Mouse (Mus musculus) cerebellum, adult 2 months (tissue): ENCODE data around the gene Mrps7. TPM values are rescaled to one million over a fixed set of nuclear protein-coding genes. Genes with fewer than 3 reads are reported as not detected.
A peak's percentile ranks its signal among the peaks of the same experiment; 100 is the strongest.

Experiments used
- DNase-seq, 2 experiments: peaks; one replicate each; pipeline ENCODE4 v3.0.0; 2021
- H3K27ac ChIP-seq: fragments of 200-500 bp; 2 replicates; pipeline ENCODE4 v1.5.1; 2012; ENCODE audit warnings: low read length, control low read depth, inconsistent platforms; ENCODE audit not compliant: insufficient read depth
- H3K27me3 ChIP-seq: fragments of 200-500 bp; 2 replicates; pipeline ENCODE4 v1.6.1; 2012; ENCODE audit warnings: inconsistent platforms, mild to moderate bottlenecking, low read length, moderate library complexity; ENCODE audit not compliant: control insufficient read depth, insufficient read depth
- H3K4me1 ChIP-seq: fragments of 200-500 bp; 2 replicates; pipeline ENCODE4 v1.6.1; 2011; ENCODE audit warnings: low read length; ENCODE audit not compliant: control insufficient read depth, insufficient read depth
- H3K4me3 ChIP-seq: fragments of 200-500 bp; replicated peaks from 2 replicates; pipeline ENCODE3; 2011; ENCODE audit warnings: mild to moderate bottlenecking, low read depth, low read length, control low read depth; ENCODE audit not compliant: insufficient read depth
- CTCF ChIP-seq: fragments of 200-500 bp; IDR thresholded peaks from 2 replicates; pipeline ENCODE4 v1.5.1; 2011; ENCODE audit warnings: low read depth, mild to moderate bottlenecking, control low read depth, low read length, moderate library complexity, borderline replicate concordance; ENCODE audit not compliant: insufficient read depth
- POLR2A ChIP-seq: fragments of 200-500 bp; IDR thresholded peaks from 2 replicates; pipeline ENCODE4 v1.6.1; 2011; ENCODE audit warnings: low read length, control low read depth, borderline replicate concordance; ENCODE audit not compliant: insufficient read depth
- WGBS: fragments of 180-500 bp; shearing (Covaris S2); methylation state at CpG from one replicate; pipeline ENCODE4 v1.1.7; 2018; 5-methylcytosine and 5-hydroxymethylcytosine counted together
- polyA plus RNA-seq: library from polyadenylated mRNA; depleted of rRNA; stranded (reverse); fragments of >200 nt; gene quantifications from 2 replicates; pipeline ENCODE4 v1.2.3, GENCODE M21; 2012

The Mrps7 gene
- polyA plus RNA-seq, 1 experiment: 55.9 TPM

GRCm38 (mm10) chr11:115628465-115629101 lies 24.9 kb downstream of the Mrps7 start:
- Histone ChIP-seq H3K27me3 (no peaks in the 10 kb centered on the region), H3K4me3 (peak overlapping the region; percentile 25), H3K4me1 (no peaks in the 10 kb centered on the region; the same call in 1 of the 2 replicates), H3K27ac (no peak overlapping the region)
- WGBS: 48% methylated on average over 13 of the region's 13 CpGs
- no peak for DNase-seq
- TF ChIP-seq CTCF (no peak), POLR2A (no peak)

- no peak overlapping the region for H3K4me3 ChIP-seq
- WGBS: 84% methylated on average over 13 of the region's 13 CpGs
- H3K27ac ChIP-seq: no peak overlapping the region
- no peak for TF ChIP-seq CTCF
- no peak for TF ChIP-seq POLR2A
- H3K27me3 ChIP-seq: no peaks in the 10 kb centered on the region
- DNase-seq: no peak
- H3K4me1 ChIP-seq: no peaks in the 10 kb centered on the region; the same call in 1 of the 2 replicates
Measured at GRCm38 (mm10) chr11:115629734-115630531, 26.2 kb downstream of the Mrps7 start.

- no peak overlapping the region for H3K4me3 ChIP-seq
- no peak for DNase-seq
- TF ChIP-seq POLR2A (no peak), CTCF (no peak)
- WGBS: 50% methylated on average over 16 of the region's 16 CpGs
- no peaks in the 10 kb centered on the region; the same call in 1 of the 2 replicates for H3K4me1 ChIP-seq
- no peak overlapping the region for H3K27ac ChIP-seq
- no peaks in the 10 kb centered on the region for H3K27me3 ChIP-seq
Measured at GRCm38 (mm10) chr11:115630532-115631504, 27.1 kb downstream of the Mrps7 start.

DNA sequence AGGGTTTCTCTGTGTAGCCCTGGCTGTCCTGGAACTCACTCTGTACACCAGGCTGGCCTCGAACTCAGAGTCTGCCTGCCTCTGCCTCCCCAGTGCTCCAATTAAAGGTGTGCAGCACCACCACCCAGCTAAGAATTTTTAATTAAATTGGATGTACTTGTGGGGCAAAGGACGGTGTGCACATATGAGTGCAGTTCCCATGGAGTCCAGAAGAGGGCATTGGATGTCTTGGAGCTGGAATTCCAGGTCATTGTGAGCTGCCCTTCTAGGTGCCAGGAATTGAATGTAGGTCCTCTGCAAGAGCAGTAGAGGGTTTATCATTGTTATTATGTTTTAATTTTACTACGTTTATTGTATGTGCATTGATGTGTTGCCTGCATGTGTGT lies 27.8 kb downstream of the Mrps7 start:
- TF ChIP-seq POLR2A (no peak), CTCF (peak; percentile 66)
- H3K27ac ChIP-seq: no peak overlapping the region
- H3K4me3 ChIP-seq: no peak overlapping the region
- H3K27me3 ChIP-seq: no peaks in the 10 kb centered on the region
- H3K4me1 ChIP-seq: no peaks in the 10 kb centered on the region
- 22% methylated on average over 3 of the region's 3 CpGs for WGBS
- peak in 1 of 2 experiments; percentile 42 for DNase-seq

GRCm38 (mm10) chr11:115632247-115632646 lies 28.5 kb downstream of the Mrps7 start:
- H3K4me1 ChIP-seq: no peaks in the 10 kb centered on the region

DNA sequence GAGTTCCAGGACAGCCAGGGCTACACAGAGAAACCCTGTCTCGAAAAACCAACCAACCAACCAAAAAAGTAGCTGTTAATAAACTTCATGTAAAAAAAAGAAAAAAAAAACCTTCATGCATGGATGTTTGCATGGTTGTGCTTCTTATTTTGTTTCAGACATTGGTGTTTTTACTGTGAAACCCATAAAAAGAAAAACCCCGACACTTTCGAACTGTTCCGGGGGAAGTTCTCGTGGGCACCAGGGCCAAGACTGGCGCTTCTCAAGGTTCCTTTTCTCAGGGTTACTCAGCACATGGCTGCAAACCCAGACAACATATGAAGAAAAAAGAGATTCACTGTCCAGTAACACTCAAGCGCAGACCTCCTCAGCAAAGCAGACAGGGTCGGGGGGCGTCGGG lies 29.1 kb downstream of the Mrps7 start:
- DNase-seq: no peak
- Histone ChIP-seq H3K4me1 (no peaks in the 10 kb centered on the region), H3K27ac (no peak overlapping the region), H3K27me3 (no peaks in the 10 kb centered on the region), H3K4me3 (no peak overlapping the region)
- WGBS: 82% methylated on average over 10 of the region's 10 CpGs
- TF ChIP-seq POLR2A: no peak
- no peak for TF ChIP-seq CTCF

More at GRCm38 (mm10) chr11:115632247-115632646, 28.5 kb downstream of the Mrps7 start:
- TF ChIP-seq POLR2A (no peak), CTCF (no peak)
- no peak for DNase-seq
- 73% methylated on average over 7 of the region's 7 CpGs for WGBS
- Histone ChIP-seq H3K4me3 (no peak overlapping the region), H3K27me3 (no peaks in the 10 kb centered on the region), H3K27ac (no peak overlapping the region)

- DNase-seq: no peak
- WGBS: 89% methylated on average over 4 of the region's 4 CpGs
Measured at GRCm38 (mm10) chr11:115634109-115634508, 30.4 kb downstream of the Mrps7 start.

More at GRCm38 (mm10) chr11:115634109-115634508, 30.4 kb downstream of the Mrps7 start:
- Histone ChIP-seq H3K27me3 (no peaks in the 10 kb centered on the region), H3K4me1 (no peaks in the 10 kb centered on the region), H3K27ac (no peak overlapping the region), H3K4me3 (no peak overlapping the region)
- TF ChIP-seq CTCF: no peak
- no peak for TF ChIP-seq POLR2A
